Mouse (Mus musculus): Measurements from ENCODE around the gene Cdh8.
"Not testable (repeated sequence)": the region's sequence is repeated elsewhere in the genome, so short reads cannot be mapped to it uniquely, and the experiment has no call there.

Cdh8 gene

DNA sequence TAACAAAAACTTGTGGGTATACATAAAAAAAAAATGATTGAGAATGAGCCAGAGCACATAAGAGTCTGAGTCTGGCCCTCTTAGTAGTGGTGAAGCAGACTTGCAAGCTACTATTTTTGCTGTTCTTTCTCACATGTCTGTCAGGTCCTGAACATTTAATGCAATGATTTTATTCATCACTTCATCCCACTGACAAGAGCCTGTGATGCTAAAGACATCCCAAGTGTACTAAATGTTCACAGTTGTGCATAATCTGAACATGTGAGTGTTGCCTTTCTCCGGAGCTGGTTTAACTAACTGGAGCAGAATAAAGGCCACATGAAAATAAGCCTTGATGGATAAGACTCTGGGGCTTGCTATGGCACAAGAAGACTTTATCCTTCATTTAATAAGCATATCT is 131.2 kb downstream of the Cdh8 start:
- no peak for DNase-seq (ENCODE audit: low spot score in 2 of 2)

DNA sequence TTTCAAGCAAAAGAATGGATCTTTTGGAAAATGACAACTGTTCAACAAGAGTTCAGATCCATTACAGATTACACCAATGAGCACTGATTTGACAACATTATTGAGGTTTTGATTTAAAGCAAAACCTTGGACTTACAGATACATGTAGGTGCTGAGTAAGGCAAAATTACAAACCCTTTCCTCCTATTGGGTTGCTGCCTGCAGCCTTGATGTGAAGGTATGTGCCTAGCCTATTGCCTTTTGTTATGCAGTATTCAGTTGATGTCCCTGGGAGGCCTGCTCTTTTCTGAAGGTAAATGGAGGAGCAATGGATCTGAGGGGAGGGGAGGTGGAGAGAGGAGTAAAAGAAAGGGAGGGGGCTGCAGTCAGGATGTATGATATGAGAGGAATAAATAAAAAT is 135.9 kb downstream of the Cdh8 start:
- no peak for DNase-seq (ENCODE audit: low spot score in 2 of 2)

- DNase-seq (ENCODE audit: low spot score in 2 of 2) = no peak
Measured at GRCm38 (mm10) chr8:99267133-99267532, 149.1 kb downstream of the Cdh8 start.

DNA sequence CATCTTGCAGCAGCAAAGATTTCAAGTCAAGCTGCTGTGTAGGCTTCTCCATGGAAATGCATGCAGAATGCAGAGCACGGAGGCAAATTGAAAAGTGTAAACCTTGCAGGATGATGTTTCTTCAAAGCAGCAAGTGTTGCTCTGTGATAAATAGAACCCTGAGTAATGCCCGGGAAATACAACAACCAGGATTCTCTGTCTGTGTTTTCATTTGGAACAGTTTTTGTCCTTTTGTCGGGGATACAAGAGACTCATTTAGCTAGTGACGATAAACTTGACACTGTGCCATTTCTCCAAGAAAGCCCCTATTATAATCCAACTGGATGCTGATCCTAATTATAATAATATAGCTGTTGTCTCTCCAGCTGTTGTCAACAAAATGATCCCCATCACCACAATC is 181.9 kb downstream of the Cdh8 start:
- no peak for DNase-seq (ENCODE audit: low spot score in 2 of 2)

GRCm38 (mm10) chr8:99223697-99224096 is 192.6 kb downstream of the Cdh8 start:
- DNase-seq (ENCODE audit: low spot score in 2 of 2) = no peak

- DNase-seq (ENCODE audit: low spot score in 2 of 2) = no peak
Measured at GRCm38 (mm10) chr8:99205194-99205593, 211.1 kb downstream of the Cdh8 start.

GRCm38 (mm10) chr8:99190643-99191042 is 225.6 kb downstream of the Cdh8 start:
- no peak for DNase-seq (ENCODE audit: low spot score in 2 of 2)

DNA sequence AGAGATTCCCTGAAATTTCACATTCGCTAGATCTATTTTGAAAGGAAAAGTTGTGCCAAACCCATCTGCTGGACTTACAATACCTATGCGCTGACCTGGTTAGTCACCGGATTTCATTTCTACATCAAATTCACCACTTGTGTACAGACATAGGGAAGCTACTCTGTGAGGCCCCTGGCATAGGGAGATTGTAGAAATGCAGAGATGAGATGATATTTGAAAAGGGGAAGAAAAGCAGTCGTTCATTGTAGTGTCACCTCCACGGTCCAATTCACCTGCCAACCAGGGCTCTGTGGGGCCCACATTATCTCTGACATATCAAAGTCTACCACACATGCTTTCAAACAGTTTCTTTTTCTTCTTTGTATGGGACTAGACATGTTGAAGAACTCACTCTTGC is 229.4 kb downstream of the Cdh8 start:
- DNase-seq (ENCODE audit: low spot score in 2 of 2) = no peak

GRCm38 (mm10) chr8:99184186-99184585 is 232.1 kb downstream of the Cdh8 start:
- no peak for DNase-seq (ENCODE audit: low spot score in 2 of 2)

DNA sequence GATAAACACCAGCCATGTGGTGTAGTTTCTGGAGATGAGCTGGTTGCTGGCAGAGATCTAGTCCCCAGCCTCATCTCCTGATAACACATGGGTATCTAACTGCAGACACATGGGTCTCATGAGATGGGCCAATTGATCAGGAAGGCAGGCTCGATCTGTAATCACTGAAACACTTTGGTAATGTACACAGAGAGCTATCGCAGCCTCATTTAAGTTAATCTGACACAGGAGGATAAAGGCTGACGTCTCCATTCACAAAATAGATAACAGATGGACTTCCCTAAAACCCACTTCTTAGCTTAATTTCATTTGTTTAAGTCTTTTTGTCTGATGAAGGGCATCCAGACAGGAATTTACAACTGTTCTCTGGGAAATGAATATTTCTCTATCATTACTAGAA is 249.3 kb downstream of the Cdh8 start:
- DNase-seq (ENCODE audit: low spot score in 2 of 2) = no peak

GRCm38 (mm10) chr8:99161633-99162032 is 254.6 kb downstream of the Cdh8 start:
- no peak for DNase-seq (ENCODE audit: low spot score in 2 of 2)

GRCm38 (mm10) chr8:99145436-99145835 is 270.8 kb downstream of the Cdh8 start:
- DNase-seq (ENCODE audit: low spot score in 2 of 2) = no peak

DNA sequence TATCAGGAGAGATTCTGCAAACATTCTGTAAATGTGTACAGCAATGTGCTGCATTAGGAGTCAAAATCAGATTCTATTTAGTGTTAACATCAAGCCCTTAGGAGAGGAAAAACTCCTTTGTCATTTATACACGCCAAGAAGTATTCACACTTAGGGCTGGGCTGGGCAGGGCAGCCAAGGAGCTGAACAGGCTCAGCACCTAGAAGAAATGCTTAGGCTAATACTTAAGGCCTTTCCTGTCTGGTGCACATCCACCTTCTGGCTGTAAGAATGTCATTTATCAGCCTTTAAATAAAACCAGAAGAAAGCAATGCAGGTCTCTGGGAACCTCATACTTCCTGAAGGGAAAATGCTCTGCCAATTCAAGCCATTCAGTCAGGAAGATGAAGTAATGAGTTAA is 271.5 kb downstream of the Cdh8 start:
- not testable (repeated sequence) for DNase-seq (ENCODE audit: low spot score in 2 of 2)

DNA sequence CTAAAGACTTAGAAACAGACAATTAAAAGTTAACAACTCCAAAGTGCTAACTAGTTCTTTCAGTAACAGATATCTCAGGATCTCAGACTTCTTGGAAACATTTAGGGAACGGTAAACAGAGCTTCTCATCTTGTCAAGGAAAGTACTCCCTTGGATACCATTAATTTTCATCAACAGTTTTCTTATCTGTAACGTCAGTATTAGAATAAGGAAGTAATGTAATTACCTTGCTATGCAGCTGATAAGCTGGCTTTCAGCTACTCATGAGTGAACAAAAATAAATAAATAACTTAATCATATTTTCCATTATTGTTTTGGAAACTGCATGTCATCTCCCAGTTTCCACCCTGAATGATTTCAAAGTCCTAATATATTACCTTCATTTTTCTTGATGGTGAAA is 317.8 kb downstream of the Cdh8 start:
- DNase-seq (ENCODE audit: low spot score in 2 of 2) = no peak

GRCm38 (mm10) chr8:99051344-99051743 is 364.9 kb downstream of the Cdh8 start:
- no peak for DNase-seq (ENCODE audit: low spot score in 2 of 2)

DNA sequence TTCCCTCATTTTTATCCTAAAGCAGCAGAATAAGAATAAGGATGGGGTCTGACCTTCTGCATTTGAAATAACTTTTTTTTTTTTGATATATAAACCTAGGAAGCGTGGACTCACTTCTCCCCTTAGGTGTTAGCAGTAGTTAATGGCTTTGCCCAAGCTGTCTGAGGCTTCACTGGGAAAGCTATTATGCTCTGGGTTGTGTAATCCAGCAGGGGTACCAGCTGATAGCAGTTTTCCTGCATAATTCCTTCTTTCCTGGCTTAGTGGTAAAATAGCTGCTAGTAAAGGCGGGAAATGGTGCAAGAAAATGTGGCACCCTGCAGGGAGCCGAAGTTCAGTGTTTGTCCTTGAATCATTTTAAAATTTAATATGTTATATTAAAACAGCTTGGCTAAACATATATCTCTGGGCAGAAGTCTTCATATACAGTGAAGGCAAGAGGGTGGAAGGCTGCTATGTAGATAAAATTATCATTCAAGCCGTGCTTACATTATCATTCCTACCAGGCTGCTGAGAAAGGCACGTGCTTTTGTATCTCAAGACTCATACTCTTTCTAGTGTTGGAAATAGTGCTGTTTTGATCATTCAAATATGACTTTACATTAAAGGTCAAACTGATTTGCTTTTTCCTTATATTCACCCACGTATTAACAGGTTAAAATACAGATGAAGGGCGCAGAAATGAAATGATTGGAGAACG is 367.5 kb downstream of the Cdh8 start:
- DNase-seq (ENCODE audit: low spot score in 2 of 2) = no peak

- no peak for DNase-seq (ENCODE audit: low spot score in 2 of 2)
Measured at GRCm38 (mm10) chr8:99040423-99040822, 375.8 kb downstream of the Cdh8 start.

DNA sequence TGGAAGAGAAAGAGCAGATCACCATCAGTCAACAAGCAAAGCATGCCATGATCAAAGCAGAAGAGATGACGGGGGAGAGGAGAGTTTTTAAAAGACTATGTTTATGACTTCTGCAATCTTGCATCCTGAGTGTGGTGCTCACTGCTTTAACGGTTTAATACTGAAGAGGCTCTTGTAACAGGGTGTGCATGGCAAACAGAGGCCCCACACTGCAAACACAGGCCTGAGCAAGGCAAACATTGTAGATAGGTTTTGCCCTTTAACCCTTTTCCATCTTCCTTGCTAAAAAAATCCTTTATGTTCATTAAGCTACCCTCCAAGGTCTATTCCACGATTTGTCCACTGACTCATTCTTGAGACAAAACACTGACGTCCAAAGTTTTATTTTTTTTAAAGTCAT is 385.2 kb downstream of the Cdh8 start:
- no peak for DNase-seq (ENCODE audit: low spot score in 2 of 2)

Measured in cerebellum, postnatal 4 days (tissue).